ENCODE assay signal across 8 mouse cellular contexts in the genomic region with DNA sequence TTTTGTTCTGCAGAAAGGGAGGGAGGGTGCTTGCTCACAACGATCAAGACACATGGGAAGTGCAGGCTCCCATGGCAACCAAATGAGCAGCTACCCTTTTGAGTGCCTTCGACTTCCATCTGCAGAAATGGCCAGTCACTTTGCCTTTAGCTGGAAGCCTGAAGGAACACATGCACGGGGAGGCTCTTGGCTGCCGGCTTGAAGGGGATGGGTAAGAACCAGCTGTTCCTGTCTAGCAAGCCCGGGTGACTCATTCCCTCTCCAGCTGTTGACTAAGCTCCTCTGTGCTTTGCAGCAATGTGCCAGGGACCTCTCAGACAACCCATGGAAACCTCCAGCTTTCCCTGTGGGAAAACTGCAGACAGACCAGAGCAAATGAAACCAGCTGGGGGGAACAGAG. TPM values are rescaled to one million over a fixed set of nuclear protein-coding genes. Genes with fewer than 3 reads are reported as not detected.
DNase-seq lines count a peak whose midpoint lies in the region; ATAC-seq and TF ChIP-seq lines count a peak whose summit lies in the region.

No protein-coding gene starts in this region.

- no peaks in the 10 kb centered on the region for H3K9me3 ChIP-seq in limb, embryonic 11.5 days (ENCODE audit: control insufficient read depth, low read length)
- H3K9me3 ChIP-seq in limb, embryonic 10.5 days (replicated peaks), result no peaks in the 10 kb centered on the region
- H3K9me3 ChIP-seq in forebrain, postnatal 0 days (ENCODE audit: low read length), result no peaks in the 10 kb centered on the region

- no peak for TF ChIP-seq CTCF in forebrain, postnatal 0 days (IDR thresholded peaks at IDR 0.05; ENCODE audit: low read depth)

- peaks cover 12% of the 10 kb centered on the region for H3K36me3 ChIP-seq in limb, embryonic 11.5 days (ENCODE audit: control insufficient read depth, insufficient read depth, low read length)
- peaks cover 90% of the 10 kb centered on the region for H3K36me3 ChIP-seq in limb, embryonic 10.5 days
- peaks cover 26% of the 10 kb centered on the region for H3K36me3 ChIP-seq in forebrain, postnatal 0 days (ENCODE audit: insufficient read depth)

- 69% methylated on average over 5 of the region's 5 CpGs for WGBS in limb, embryonic 11.5 days
- 73% methylated on average over 5 of the region's 5 CpGs for WGBS in limb, embryonic 10.5 days
- WGBS in forebrain, postnatal 0 days, result 38% methylated on average over 5 of the region's 5 CpGs

- 0 out of 2 replicates have a peak overlapping the region, but pooled peaks have one; percentile 12 for H3K27ac ChIP-seq in limb, embryonic 11.5 days (replicated peaks; ENCODE audit: low read depth, low read length)
- H3K27ac ChIP-seq in limb, embryonic 10.5 days, result no peak overlapping the region
- H3K27ac ChIP-seq in forebrain, postnatal 0 days (ENCODE audit: low read depth, low read length), result peak overlapping the region; percentile 55; the same call in 1 of the 2 replicates

- no peak overlapping the region for H3K4me3 ChIP-seq in limb, embryonic 11.5 days (ENCODE audit: low read depth, low read length)
- H3K4me3 ChIP-seq in limb, embryonic 10.5 days, result no peak overlapping the region
- H3K4me3 ChIP-seq in forebrain, postnatal 0 days (ENCODE audit: low read depth, low read length), result no peak overlapping the region

- H3K27me3 ChIP-seq in limb, embryonic 11.5 days (ENCODE audit: control insufficient read depth, insufficient read depth, low read length), result no peaks in the 10 kb centered on the region
- H3K27me3 ChIP-seq in limb, embryonic 10.5 days (ENCODE audit: low read depth, poor library complexity, severe bottlenecking), result no peaks in the 10 kb centered on the region
- H3K27me3 ChIP-seq in forebrain, postnatal 0 days (ENCODE audit: insufficient read depth, low read length), result no peaks in the 10 kb centered on the region

- no peak overlapping the region for H3K4me2 ChIP-seq in limb, embryonic 11.5 days (ENCODE audit: low read depth, severe bottlenecking)
- H3K4me2 ChIP-seq in forebrain, postnatal 0 days (ENCODE audit: low read depth), result no peak overlapping the region

- 0 out of 2 replicates have a peak, but pooled peaks cover 3% of the 10 kb centered on the region for H3K4me1 ChIP-seq in limb, embryonic 11.5 days (ENCODE audit: control insufficient read depth, insufficient read depth, low read length)
- peaks cover 28% of the 10 kb centered on the region for H3K4me1 ChIP-seq in limb, embryonic 10.5 days
- H3K4me1 ChIP-seq in forebrain, postnatal 0 days (ENCODE audit: insufficient read depth), result no peaks in the 10 kb centered on the region

- no peak overlapping the region; the same call in 1 of the 2 replicates for H3K9ac ChIP-seq in limb, embryonic 11.5 days (ENCODE audit: low read length)
- H3K9ac ChIP-seq in forebrain, postnatal 0 days, result no peak overlapping the region

- no peak for DNase-seq in limb, embryonic 11.5 days (ENCODE audit: low spot score)
- DNase-seq in limb, embryonic 10.5 days (ENCODE audit: low spot score), result no peak
- DNase-seq in forebrain, postnatal 0 days, result peak; percentile 74
- DNase-seq in heart, postnatal 14 days, result peak; percentile 76 to 77
- peak; percentile 85 for DNase-seq in layer of hippocampus, adult 9-11 months
- DNase-seq in mesoderm, embryonic 11.5 days (ENCODE audit: low read depth, low spot score), result peak; percentile 54
- no peak for DNase-seq in thymus, postnatal 25 days
- no peak for DNase-seq in thymus, postnatal 4 days

- ATAC-seq in limb, embryonic 11.5 days (ENCODE audit: insufficient number of reproducible peaks, low FRiP score, low TSS enrichment, low read depth), result no peak
- peak; percentile 90 for ATAC-seq in forebrain, postnatal 0 days

- intact Hi-C loops in heart, postnatal 14 days (cut with DNase I), result no loop called here

RNA-seq across cellular contexts. Expression of a gene that starts 24.8 kb away (rescaled TPM):
- polyA plus RNA-seq in limb, embryonic 11.5 days (2014; fragmentation: Nextera tagmentation; extraction: Ambion mirVana), result 69.1 and 69.8 TPM in 2 replicates
- polyA plus RNA-seq in limb, embryonic 10.5 days (2016; fragmentation: Nextera tagmentation; extraction: Ambion mirVana), result 60.5 and 63.1 TPM in 2 replicates
- 63.2 and 64.1 TPM in 2 replicates for total RNA-seq in forebrain, postnatal 0 days (2014; rRNA removed)
- 35.0 and 36.7 TPM in 2 replicates for polyA plus RNA-seq in forebrain, postnatal 0 days (2015; fragmentation: Nextera tagmentation; extraction: Ambion mirVana)
- total RNA-seq in heart, postnatal 14 days (2021), result 10 to 100 TPM; 61.0 to 62.1 TPM

RNA-seq across cellular contexts. Expression of a gene that starts 24.9 kb away (rescaled TPM):
- 335 and 349 TPM in 2 replicates for polyA plus RNA-seq in limb, embryonic 11.5 days (2014; fragmentation: Nextera tagmentation; extraction: Ambion mirVana)
- polyA plus RNA-seq in limb, embryonic 10.5 days (2016; fragmentation: Nextera tagmentation; extraction: Ambion mirVana), result 260 and 269 TPM in 2 replicates
- total RNA-seq in forebrain, postnatal 0 days (2014; rRNA removed), result 136 and 148 TPM in 2 replicates
- polyA plus RNA-seq in forebrain, postnatal 0 days (2015; fragmentation: Nextera tagmentation; extraction: Ambion mirVana), result 173 and 191 TPM in 2 replicates
- 10 to 100 TPM; 68.5 to 71.1 TPM for total RNA-seq in heart, postnatal 14 days (2021)

RNA-seq across cellular contexts. Expression of a gene that starts 56.7 kb away (rescaled TPM):
- 0.85 and 0.88 TPM in 2 replicates for polyA plus RNA-seq in limb, embryonic 11.5 days (2014; fragmentation: Nextera tagmentation; extraction: Ambion mirVana)
- 0.20 and 0.40 TPM in 2 replicates for polyA plus RNA-seq in limb, embryonic 10.5 days (2016; fragmentation: Nextera tagmentation; extraction: Ambion mirVana)
- total RNA-seq in forebrain, postnatal 0 days (2014; rRNA removed), result 10.3 and 11.8 TPM in 2 replicates
- polyA plus RNA-seq in forebrain, postnatal 0 days (2015; fragmentation: Nextera tagmentation; extraction: Ambion mirVana), result 3.9 and 5.4 TPM in 2 replicates
- under 1 TPM; 0.19 to 0.20 TPM for total RNA-seq in heart, postnatal 14 days (2021)

Comparison
In these comparisons a context has a peak if more than half of its experiments do, and no peak if none do; other contexts are left out.
1. DNase-seq: peak in forebrain, postnatal 0 days (single experiment), heart, postnatal 14 days (2 of 2), layer of hippocampus, adult 9-11 months (single experiment) and mesoderm, embryonic 11.5 days (single experiment); none in limb, embryonic 11.5 days (single experiment), limb, embryonic 10.5 days (single experiment), thymus, postnatal 25 days (single experiment) and thymus, postnatal 4 days (single experiment).